Mouse (Mus musculus) MEL (cell line): Measurements from ENCODE around the gene Cyp2d22. TPM values are rescaled to one million over a fixed set of nuclear protein-coding genes. Genes with fewer than 3 reads are reported as not detected.

Experiments used
- DNase-seq: peaks from one replicate; pipeline ENCODE4 v3.0.0; 2011; ENCODE audit warnings: low read depth, low spot score
- H3K27ac ChIP-seq: 2 replicates; pipeline ENCODE4 v1.5.1; 2012; ENCODE audit warnings: low read depth, mild to moderate bottlenecking, control low read depth, low read length, moderate library complexity; ENCODE audit not compliant: control insufficient read depth
- H3K27me3 ChIP-seq, 2 experiments: fragments of 150-350 bp in 1 of 2; sonication (generic) in 1 of 2; 2 replicates each; pipeline ENCODE4 v1.6.1; 2012; ENCODE audit warnings: low read length in 2 of 2, mild to moderate bottlenecking in 2 of 2, improper control_type of control experiment in 1 of 2, moderate library complexity in 1 of 2; ENCODE audit not compliant: insufficient read depth in 2 of 2, control insufficient read depth in 1 of 2
- H3K36me3 ChIP-seq, 2 experiments: 2 replicates each; pipeline ENCODE4 v1.6.1; 2012 to 2014; ENCODE audit warnings: low read length in 2 of 2, improper control_type of control experiment in 1 of 2, inconsistent platforms in 1 of 2, mild to moderate bottlenecking in 1 of 2; ENCODE audit not compliant: insufficient read depth in 2 of 2, control insufficient read depth in 1 of 2
- H3K4me1 ChIP-seq, 2 experiments: fragments of 150-350 bp in 1 of 2; sonication (generic) in 1 of 2; 2 replicates each; pipeline ENCODE4 v1.6.1; 2012; ENCODE audit warnings: low read length in 2 of 2, improper control_type of control experiment in 1 of 2, mild to moderate bottlenecking in 1 of 2; ENCODE audit not compliant: insufficient read depth in 2 of 2, control insufficient read depth in 1 of 2
- H3K4me3 ChIP-seq, 2 experiments: fragments of 150-350 bp in 1 of 2; sonication (generic) in 1 of 2; 2 replicates each; pipeline ENCODE4 v1.5.1; 2012; ENCODE audit warnings: low read depth in 2 of 2, low read length in 2 of 2, mild to moderate bottlenecking in 2 of 2, moderate library complexity in 2 of 2, control low read depth in 1 of 2, improper control_type of control experiment in 1 of 2; ENCODE audit not compliant: control insufficient read depth in 1 of 2, insufficient read depth in 1 of 2
- H3K79me2 ChIP-seq: 2 replicates; pipeline ENCODE4 v1.6.1; 2012; ENCODE audit warnings: mild to moderate bottlenecking, low read length, moderate library complexity; ENCODE audit not compliant: control insufficient read depth, poor library complexity, insufficient read depth
- H3K9ac ChIP-seq: 2 replicates; pipeline ENCODE4 v1.6.1; 2012; ENCODE audit warnings: low read depth, mild to moderate bottlenecking, control low read depth, low read length, moderate library complexity; ENCODE audit not compliant: control insufficient read depth, poor library complexity, severe bottlenecking
- H3K9me3 ChIP-seq: fragments of 150-350 bp; sonication (generic); replicated peaks from 2 replicates; pipeline ENCODE4 v1.6.1; 2012; ENCODE audit warnings: mild to moderate bottlenecking, low read length, improper control_type of control experiment, moderate library complexity; ENCODE audit not compliant: insufficient read depth
- CHD1 ChIP-seq: IDR thresholded peaks from 2 replicates; pipeline ENCODE4 v1.6.1; 2012; ENCODE audit warnings: low read depth, mild to moderate bottlenecking, inconsistent platforms, low read length, improper control_type of control experiment
- CHD2 ChIP-seq: IDR thresholded peaks from 2 replicates; pipeline ENCODE4 v1.6.1; 2011; ENCODE audit warnings: low read length, improper control_type of control experiment
- ELF1 ChIP-seq: IDR thresholded peaks from 2 replicates; pipeline ENCODE4 v1.6.1; 2014; ENCODE audit warnings: low read depth, mild to moderate bottlenecking, inconsistent platforms, low read length, improper control_type of control experiment, moderate library complexity
- EP300 ChIP-seq, 2 experiments: IDR thresholded peaks; 2 replicates each; pipeline ENCODE4 v1.6.1; 2011; ENCODE audit warnings: improper control_type of control experiment in 2 of 2, low read length in 2 of 2, low read depth in 1 of 2, mild to moderate bottlenecking in 1 of 2
- ETS1 ChIP-seq: IDR thresholded peaks from 2 replicates; pipeline ENCODE4 v1.6.1; 2012; ENCODE audit warnings: low read depth, mild to moderate bottlenecking, inconsistent platforms, low read length, improper control_type of control experiment, moderate library complexity
- HCFC1 ChIP-seq: IDR thresholded peaks from 2 replicates; pipeline ENCODE4 v1.6.1; 2012; ENCODE audit warnings: low read depth, mild to moderate bottlenecking, inconsistent platforms, low read length, improper control_type of control experiment, moderate library complexity
- MAZ ChIP-seq: IDR thresholded peaks from 2 replicates; pipeline ENCODE4 v1.6.1; 2012; ENCODE audit warnings: low read depth, mild to moderate bottlenecking, inconsistent platforms, low read length, improper control_type of control experiment
- MXI1 ChIP-seq: IDR thresholded peaks from 2 replicates; pipeline ENCODE4 v1.6.1; 2011; ENCODE audit warnings: mild to moderate bottlenecking, low read depth, low read length, improper control_type of control experiment
- NELFE ChIP-seq: IDR thresholded peaks from 2 replicates; pipeline ENCODE4 v1.6.1; 2011; ENCODE audit warnings: low read depth, low read length, improper control_type of control experiment
- NRF1 ChIP-seq: IDR thresholded peaks from 2 replicates; pipeline ENCODE4 v1.6.1; 2014; ENCODE audit warnings: low read depth, mild to moderate bottlenecking, inconsistent platforms, low read length, improper control_type of control experiment, moderate library complexity; ENCODE audit not compliant: poor library complexity, insufficient read depth, severe bottlenecking
- POLR2A ChIP-seq, 2 experiments: IDR thresholded peaks; 2 replicates each; pipeline ENCODE4 v1.6.1; 2011 to 2012; ENCODE audit warnings: low read length in 2 of 2, mild to moderate bottlenecking in 2 of 2, control low read depth in 1 of 2, improper control_type of control experiment in 1 of 2, low read depth in 1 of 2, moderate library complexity in 1 of 2; ENCODE audit not compliant: control insufficient read depth in 1 of 2, insufficient read depth in 1 of 2, poor library complexity in 1 of 2
- POLR2AphosphoS2 ChIP-seq: IDR thresholded peaks from 2 replicates; pipeline ENCODE4 v1.6.1; 2011; ENCODE audit warnings: low read length, improper control_type of control experiment
- POLR2AphosphoS5 ChIP-seq: IDR thresholded peaks from 2 replicates; pipeline ENCODE4 v1.6.1; 2012; ENCODE audit warnings: low read depth, borderline replicate concordance, mild to moderate bottlenecking, inconsistent platforms, low read length, moderate library complexity, mixed read lengths
- RCOR1 ChIP-seq: IDR thresholded peaks from 2 replicates; pipeline ENCODE4 v1.6.1; 2012; ENCODE audit warnings: low read depth, mild to moderate bottlenecking, inconsistent platforms, low read length, improper control_type of control experiment
- SIN3A ChIP-seq: IDR thresholded peaks from 2 replicates; pipeline ENCODE4 v1.6.1; 2012; ENCODE audit warnings: low read length, improper control_type of control experiment, inconsistent platforms
- TBP ChIP-seq: IDR thresholded peaks from 2 replicates; pipeline ENCODE4 v1.8.0; 2011; ENCODE audit warnings: low read depth, low read length, improper control_type of control experiment
- TCF12 ChIP-seq: IDR thresholded peaks from 2 replicates; pipeline ENCODE4 v1.6.1; 2014; ENCODE audit warnings: low read depth, mild to moderate bottlenecking, inconsistent platforms, low read length, improper control_type of control experiment, moderate library complexity
- USF1 ChIP-seq: IDR thresholded peaks from 2 replicates; pipeline ENCODE4 v1.6.1; 2014; ENCODE audit warnings: low read depth, mild to moderate bottlenecking, inconsistent platforms, low read length, improper control_type of control experiment, moderate library complexity
- USF2 ChIP-seq, 2 experiments: IDR thresholded peaks; 2 replicates each; pipeline ENCODE4 v1.6.1; 2011 to 2012; ENCODE audit warnings: improper control_type of control experiment in 2 of 2, low read length in 2 of 2, borderline replicate concordance in 1 of 2, inconsistent platforms in 1 of 2, low read depth in 1 of 2, mild to moderate bottlenecking in 1 of 2; ENCODE audit not compliant: insufficient read depth in 1 of 2
- ZC3H11A ChIP-seq: IDR thresholded peaks from 2 replicates; pipeline ENCODE4 v1.6.1; 2012; ENCODE audit warnings: low read depth, mild to moderate bottlenecking, inconsistent platforms, low read length, improper control_type of control experiment
- ZMIZ1 ChIP-seq: IDR thresholded peaks from 2 replicates; pipeline ENCODE4 v1.6.1; 2012; ENCODE audit warnings: low read depth, mild to moderate bottlenecking, inconsistent platforms, low read length, improper control_type of control experiment, moderate library complexity
- polyA plus RNA-seq, 2 experiments: library from polyadenylated mRNA; stranded (reverse) in 1 of 2; unstranded in 1 of 2; fragments of >175 nt in 1 of 2; fragments of >200 nt in 1 of 2; gene quantifications; 2 replicates each; pipeline versions ENCODE4 v1.2.1 to v1.2.4; 2012; ENCODE audit warnings: low replicate concordance in 2 of 2, low read depth in 1 of 2; ENCODE audit not compliant: insufficient read length in 2 of 2, insufficient read depth in 1 of 2, missing spikeins in 1 of 2
- total RNA-seq: library from RNA; depleted of rRNA; stranded (reverse); fragments of 300-350 nt; gene quantifications from 2 replicates; pipeline ENCODE4 v1.2.3, GENCODE M21; 2012

Cyp2d22 gene
- total and polyA plus RNA-seq, 3 experiments: 0.10 TPM; not detected in 2

GRCm38 (mm10) chr15:82345820-82346470, 34.1 kb downstream of the Cyp2d22 start:
- peak; percentile 61; the same call in 1 of the 2 replicates for TF ChIP-seq NELFE
- peak; percentile 62 for TF ChIP-seq TBP
- peak; percentile 95 for TF ChIP-seq CHD2
- no peak for TF ChIP-seq ZC3H11A
- peak; percentile 89 for TF ChIP-seq NRF1
- peak; percentile 0; the same call in 1 of the 2 replicates for TF ChIP-seq TCF12
- TF ChIP-seq ZMIZ1: peak; percentile 97
- TF ChIP-seq ELF1: peak; percentile 65
- peak; percentile 89; the same call in 1 of the 2 replicates for TF ChIP-seq SIN3A
- TF ChIP-seq POLR2AphosphoS2: peak; percentile 99
- peak; percentile 95; the same call in 1 of the 2 replicates for TF ChIP-seq POLR2AphosphoS5
- TF ChIP-seq CHD1: no peak
- peak; percentile 71 to 75; a peak in 2 of 4 replicates for TF ChIP-seq POLR2A (IDR thresholded peaks at IDR 0.05; ENCODE audit: control insufficient read depth in 1 of 2, insufficient read depth in 1 of 2, low read depth in 1 of 2, low read length in 2 of 2, poor library complexity in 1 of 2)
- TF ChIP-seq MAZ: peak; percentile 88
- TF ChIP-seq USF2 (IDR thresholded peaks at IDR 0.05; ENCODE audit: borderline replicate concordance in 1 of 2, insufficient read depth in 1 of 2, low read depth in 1 of 2, low read length in 2 of 2): no peak
- TF ChIP-seq EP300 (IDR thresholded peaks at IDR 0.05; ENCODE audit: low read depth in 1 of 2, low read length in 2 of 2): no peak
- TF ChIP-seq MXI1: peak; percentile 32; the same call in 1 of the 2 replicates
- TF ChIP-seq HCFC1: peak; percentile 85
- TF ChIP-seq ETS1: peak; percentile 26; the same call in 1 of the 2 replicates
- TF ChIP-seq USF1: peak; percentile 84
- no peak for TF ChIP-seq RCOR1
- Histone ChIP-seq H3K4me3 (peak overlapping the region; percentile 67 to 83), H3K79me2 (peaks cover 43% of the 10 kb centered on the region), H3K27ac (peak overlapping the region; percentile 90), H3K9me3 (no peaks in the 10 kb centered on the region), H3K36me3 (peaks cover 0 to 50% of the 10 kb centered on the region in 2 experiments; a peak in 2 of 4 replicates), H3K9ac (peak overlapping the region; percentile 84), H3K27me3 (no peaks in the 10 kb centered on the region), H3K4me1 (peaks cover 9 to 56% of the 10 kb centered on the region in 2 experiments; a peak in 3 of 4 replicates)
- DNase-seq: peak; percentile 99
